Mouse (Mus musculus): ENCODE measurements around the gene Ipo4. TPM values are rescaled to one million over a fixed set of nuclear protein-coding genes. Genes with fewer than 3 reads are reported as not detected.

The Ipo4 gene
- polyA plus RNA-seq, 1 experiment from 2014 or later: 116 TPM

DNA sequence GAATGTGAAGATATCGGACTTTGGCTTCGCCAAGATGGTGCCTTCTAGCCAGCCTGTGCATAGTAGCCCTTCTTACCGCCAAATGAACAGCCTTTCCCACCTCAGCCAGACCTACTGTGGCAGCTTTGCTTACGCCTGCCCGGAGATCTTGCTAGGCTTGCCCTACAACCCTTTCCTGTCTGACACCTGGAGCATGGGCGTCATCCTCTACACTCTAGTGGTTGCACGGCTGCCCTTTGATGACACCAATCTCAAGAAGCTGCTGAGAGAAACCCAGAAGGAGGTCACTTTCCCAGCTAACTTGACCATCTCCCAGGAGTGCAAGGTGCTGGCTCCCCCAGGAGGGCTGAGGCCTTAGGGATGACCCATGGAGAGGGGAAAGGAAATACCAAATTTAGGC, 15.8 kb upstream of the Ipo4 start:
- ATAC-seq (replicated peaks): no peak; the same call in 1 of the 2 replicates
- 89% methylated on average over 7 of the region's 7 CpGs for WGBS
- no peak overlapping the region for H3K4me3 ChIP-seq
- H3K9me3 ChIP-seq: no peaks in the 10 kb centered on the region
- H3K9ac ChIP-seq: no peak overlapping the region
- H3K4me1 ChIP-seq: no peaks in the 10 kb centered on the region
- H3K4me2 ChIP-seq: no peak overlapping the region
- H3K27ac ChIP-seq: no peak overlapping the region
- no peaks in the 10 kb centered on the region for H3K27me3 ChIP-seq (replicated peaks)
- H3K36me3 ChIP-seq (replicated peaks): no peaks in the 10 kb centered on the region

DNA sequence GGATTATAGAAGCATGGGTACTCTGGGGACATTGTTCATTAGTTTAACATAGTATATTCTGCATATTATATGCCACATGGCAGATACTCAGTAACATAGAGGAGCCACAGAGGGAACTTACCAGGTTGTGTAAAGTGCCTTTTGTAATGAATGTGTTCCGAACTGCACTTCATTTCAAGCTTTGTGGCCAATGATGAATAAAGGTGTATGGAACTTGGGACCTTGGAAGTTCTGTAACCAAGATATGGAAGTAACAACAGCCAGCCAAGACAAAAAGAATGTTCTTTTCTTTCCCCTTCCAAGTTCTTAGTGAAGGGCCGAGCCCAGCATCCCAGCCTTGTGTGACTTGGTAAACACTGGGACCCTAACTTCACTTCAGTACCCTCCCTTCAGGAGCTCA, 14.1 kb upstream of the Ipo4 start, which contains the start of gene Tssk4:
Gene Tssk4, plus strand, starts transcription at position 301 of the 400 bp plus-strand sequence.
- Histone ChIP-seq H3K27ac (no peak within 1 kb of the TSS), H3K4me1 (peaks cover 7% of the 10 kb centered on the region; the same call in 1 of the 2 replicates), H3K9ac (no peak within 1 kb of the TSS), H3K4me2 (no peak within 1 kb of the TSS), H3K36me3 (replicated peaks) (no peaks in the 10 kb centered on the region), H3K4me3 (no peak within 1 kb of the TSS), H3K27me3 (replicated peaks) (no peaks in the 10 kb centered on the region), H3K9me3 (no peaks in the 10 kb centered on the region)
- ATAC-seq (replicated peaks): no peak
- 89% methylated on average over 2 of the region's 2 CpGs for WGBS

DNA sequence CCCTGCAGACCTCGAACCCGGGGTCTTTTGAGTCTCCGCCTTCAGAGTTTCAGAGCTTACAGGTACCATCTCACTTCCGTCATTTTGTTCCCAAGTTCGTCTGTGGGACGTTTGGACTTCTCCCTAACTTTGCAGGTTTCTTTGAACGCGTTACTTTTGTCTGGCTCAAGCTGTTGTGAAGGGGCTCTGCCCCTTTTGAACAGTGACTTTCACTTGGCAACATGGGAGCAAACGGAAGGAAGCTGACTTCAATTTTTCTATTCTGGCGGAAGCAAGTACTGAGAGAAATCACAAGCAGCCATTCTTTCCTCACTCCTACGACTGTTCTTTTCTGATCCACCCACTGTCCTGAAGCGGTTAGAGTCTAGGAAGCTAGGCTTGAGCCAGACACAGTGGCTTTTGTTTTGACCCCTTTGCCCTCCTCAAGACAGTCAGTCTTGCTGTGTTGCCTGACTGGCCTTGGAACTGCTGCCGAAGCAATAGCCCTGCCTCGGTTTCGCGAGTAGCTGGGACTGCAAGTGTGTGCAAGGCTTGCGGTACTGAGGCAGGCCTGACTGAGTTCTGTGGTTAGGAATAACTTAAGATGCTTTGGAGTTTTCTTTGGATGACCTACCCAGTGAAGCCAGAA, 8.6 kb upstream of the Ipo4 start:
- Histone ChIP-seq H3K9ac (peak overlapping the region; percentile 85; the same call in 1 of the 2 replicates), H3K4me1 (peaks cover 23% of the 10 kb centered on the region), H3K27me3 (replicated peaks) (no peaks in the 10 kb centered on the region), H3K9me3 (no peaks in the 10 kb centered on the region), H3K4me2 (peak overlapping the region; percentile 70), H3K36me3 (replicated peaks) (peaks cover 17% of the 10 kb centered on the region), H3K4me3 (peak overlapping the region; percentile 87), H3K27ac (no peak overlapping the region)
- no peak for ATAC-seq (replicated peaks)
- WGBS: 30% methylated on average over 17 of the region's 17 CpGs

DNA sequence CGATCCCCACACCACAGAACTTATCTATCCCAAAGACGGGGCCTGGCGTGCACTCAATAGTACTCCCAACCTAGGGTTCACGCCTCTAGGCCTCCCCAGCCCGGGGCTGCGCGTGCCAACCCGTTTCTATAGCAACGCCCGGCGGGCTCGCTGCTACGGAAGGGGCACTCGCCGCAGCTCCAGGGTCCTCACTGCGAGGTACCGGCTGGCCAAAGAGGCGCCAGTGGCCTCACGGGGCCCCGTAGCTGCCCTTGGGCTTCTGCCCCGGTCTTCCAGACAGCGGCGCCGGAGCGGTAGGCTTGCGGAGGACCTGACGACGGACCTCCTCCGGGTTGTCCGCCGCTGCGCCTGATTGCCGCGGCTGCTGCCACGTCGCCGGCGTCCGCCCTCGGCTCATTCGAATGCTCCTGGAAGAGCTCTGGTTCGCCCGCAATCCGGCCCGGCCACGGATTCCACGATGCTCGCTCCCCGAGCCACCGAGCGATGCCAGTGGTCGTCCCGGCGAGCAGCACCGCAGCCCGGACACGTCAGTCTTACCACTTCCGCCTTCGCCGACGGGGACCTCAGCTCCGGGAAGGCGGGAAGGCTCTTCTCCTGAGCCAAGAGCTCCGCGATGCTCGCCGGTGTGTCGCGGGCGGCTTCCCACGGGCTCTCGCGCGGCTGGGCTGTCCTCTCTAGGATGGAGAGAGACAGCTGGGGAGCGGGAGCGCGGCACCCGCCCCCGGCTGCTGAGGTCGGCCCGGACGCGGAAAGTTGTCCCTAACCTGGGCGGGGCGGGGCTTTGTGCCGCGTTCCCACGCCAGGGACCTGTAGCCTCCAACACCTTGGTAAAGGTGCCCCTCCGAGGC, 7.5 kb upstream of the Ipo4 start, which contains the start of gene Tm9sf1:
Gene Tm9sf1, minus strand, starts transcription at position 747 of the 848 bp plus-strand sequence.
- Histone ChIP-seq H3K4me3 (peak within 1 kb of the TSS; percentile 87), H3K27me3 (replicated peaks) (no peaks in the 10 kb centered on the region), H3K27ac (peak within 1 kb of the TSS; percentile 96), H3K4me1 (peaks cover 23% of the 10 kb centered on the region), H3K9me3 (no peaks in the 10 kb centered on the region), H3K36me3 (replicated peaks) (peaks cover 22% of the 10 kb centered on the region), H3K9ac (peak within 1 kb of the TSS; percentile 85), H3K4me2 (peak within 1 kb of the TSS; percentile 70)
- WGBS: under 1% methylated on average over 86 of the region's 89 CpGs
- peak; percentile 92 for ATAC-seq (replicated peaks)

DNA sequence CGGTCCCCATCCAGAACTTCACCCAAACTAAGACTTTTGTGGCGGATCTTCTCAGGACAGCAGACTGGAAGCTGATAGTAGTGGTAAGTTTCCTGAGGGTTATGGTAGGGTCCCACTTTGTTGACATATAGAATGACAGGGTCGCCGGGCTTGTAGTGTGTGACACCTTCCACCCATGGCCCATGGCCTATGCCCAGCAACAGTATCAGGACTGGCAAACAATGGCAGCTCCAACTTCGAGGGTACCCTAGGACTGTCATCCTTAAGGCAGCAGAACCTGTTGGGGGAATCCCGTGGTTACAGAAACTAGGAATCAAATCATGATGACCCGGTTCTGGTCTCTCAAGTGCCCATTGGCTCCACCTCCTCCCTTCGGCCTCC, 6.9 kb upstream of the Ipo4 start:
- H3K4me2 ChIP-seq: peak overlapping the region; percentile 70
- ATAC-seq (replicated peaks): peak; percentile 59
- H3K27me3 ChIP-seq (replicated peaks): no peaks in the 10 kb centered on the region
- peak overlapping the region; percentile 87 for H3K4me3 ChIP-seq
- H3K36me3 ChIP-seq (replicated peaks): peaks cover 27% of the 10 kb centered on the region
- H3K9me3 ChIP-seq: no peaks in the 10 kb centered on the region
- H3K27ac ChIP-seq: peak overlapping the region; percentile 96
- WGBS: 16% methylated on average over 8 of the region's 8 CpGs
- peaks cover 23% of the 10 kb centered on the region for H3K4me1 ChIP-seq
- peak overlapping the region; percentile 85 for H3K9ac ChIP-seq

DNA sequence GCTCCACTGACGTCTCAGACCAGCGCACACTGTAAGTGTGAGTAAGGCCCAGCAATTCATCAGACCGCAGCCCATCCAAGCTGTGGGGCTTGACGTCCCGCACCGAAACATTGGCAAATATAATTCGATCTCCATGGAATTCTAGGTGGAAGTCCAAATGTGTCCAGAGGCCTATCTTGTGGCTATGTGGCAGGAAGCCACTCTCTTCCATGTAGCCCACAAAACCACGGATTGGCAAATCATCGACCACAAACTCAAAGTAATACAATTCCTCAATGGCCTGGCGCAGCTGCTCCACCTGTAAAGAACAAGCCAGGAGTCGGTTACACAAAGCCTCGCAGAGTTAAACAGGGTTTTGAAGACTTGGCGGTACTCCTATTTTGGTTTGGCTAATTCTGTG, 5.5 kb upstream of the Ipo4 start:
- H3K27me3 ChIP-seq (replicated peaks): no peaks in the 10 kb centered on the region
- H3K36me3 ChIP-seq (replicated peaks): peaks cover 31% of the 10 kb centered on the region
- no peaks in the 10 kb centered on the region for H3K9me3 ChIP-seq
- no peak overlapping the region for H3K9ac ChIP-seq
- H3K27ac ChIP-seq: no peak overlapping the region
- H3K4me3 ChIP-seq: no peak overlapping the region
- no peak overlapping the region for H3K4me2 ChIP-seq
- H3K4me1 ChIP-seq: peaks cover 26% of the 10 kb centered on the region
- no peak for ATAC-seq (replicated peaks)
- 95% methylated on average over 13 of the region's 13 CpGs for WGBS

DNA sequence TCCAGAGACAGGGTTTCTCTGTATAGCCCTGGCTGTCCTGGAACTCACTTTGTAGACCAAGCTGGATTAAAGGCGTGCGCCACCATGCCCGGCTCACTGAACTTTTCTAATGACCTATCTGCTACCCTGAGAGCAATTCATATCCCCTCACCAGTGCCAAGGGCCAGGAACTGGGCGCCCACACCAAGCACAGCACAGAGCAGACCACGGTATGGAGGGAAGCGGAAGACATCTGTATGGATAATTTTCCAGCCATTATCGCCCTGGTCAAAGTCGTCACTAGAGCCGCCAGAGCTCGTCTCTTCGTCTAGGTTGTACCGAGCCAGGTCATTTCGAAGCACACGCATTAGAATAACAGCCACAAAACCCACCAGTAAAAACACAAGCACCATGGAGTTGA, 5.1 kb upstream of the Ipo4 start:
- H3K4me3 ChIP-seq: no peak overlapping the region
- ATAC-seq (replicated peaks): no peak
- H3K36me3 ChIP-seq (replicated peaks): peaks cover 31% of the 10 kb centered on the region
- no peak overlapping the region for H3K27ac ChIP-seq
- H3K27me3 ChIP-seq (replicated peaks): no peaks in the 10 kb centered on the region
- peaks cover 30% of the 10 kb centered on the region for H3K4me1 ChIP-seq
- no peak overlapping the region; the same call in 1 of the 2 replicates for H3K9ac ChIP-seq
- H3K9me3 ChIP-seq: no peaks in the 10 kb centered on the region
- WGBS: 96% methylated on average over 14 of the region's 14 CpGs
- H3K4me2 ChIP-seq: no peak overlapping the region

DNA sequence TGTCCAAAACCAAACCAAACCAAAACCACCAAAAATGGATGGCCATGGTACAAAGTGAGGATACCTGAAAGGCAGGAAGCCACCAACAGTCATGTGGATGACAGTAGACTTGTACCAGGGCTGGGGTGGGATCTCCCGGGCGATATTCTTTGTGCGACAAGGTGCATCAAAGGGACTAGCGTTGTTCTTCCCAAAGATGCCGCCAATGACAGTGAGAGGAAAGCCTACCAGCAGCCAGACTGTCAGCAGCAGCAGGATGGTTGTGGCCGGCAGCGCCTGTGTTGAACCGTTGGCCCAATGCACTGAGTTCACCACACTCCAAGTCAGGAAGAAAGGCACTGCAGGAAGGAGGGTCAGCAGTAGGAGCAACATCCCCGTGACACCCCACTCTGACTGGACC, 2.0 kb upstream of the Ipo4 start, which contains the start of gene Gm49378:
Gene Gm49378, minus strand, starts transcription at position 101 of the 400 bp plus-strand sequence.
- Histone ChIP-seq H3K27me3 (replicated peaks) (no peaks in the 10 kb centered on the region), H3K4me1 (peaks cover 27% of the 10 kb centered on the region), H3K9ac (no peak within 1 kb of the TSS), H3K4me3 (no peak within 1 kb of the TSS), H3K27ac (no peak within 1 kb of the TSS), H3K4me2 (no peak within 1 kb of the TSS), H3K9me3 (no peaks in the 10 kb centered on the region), H3K36me3 (replicated peaks) (peaks cover 40% of the 10 kb centered on the region)
- ATAC-seq (replicated peaks): no peak
- WGBS: 95% methylated on average over 9 of the region's 9 CpGs

DNA sequence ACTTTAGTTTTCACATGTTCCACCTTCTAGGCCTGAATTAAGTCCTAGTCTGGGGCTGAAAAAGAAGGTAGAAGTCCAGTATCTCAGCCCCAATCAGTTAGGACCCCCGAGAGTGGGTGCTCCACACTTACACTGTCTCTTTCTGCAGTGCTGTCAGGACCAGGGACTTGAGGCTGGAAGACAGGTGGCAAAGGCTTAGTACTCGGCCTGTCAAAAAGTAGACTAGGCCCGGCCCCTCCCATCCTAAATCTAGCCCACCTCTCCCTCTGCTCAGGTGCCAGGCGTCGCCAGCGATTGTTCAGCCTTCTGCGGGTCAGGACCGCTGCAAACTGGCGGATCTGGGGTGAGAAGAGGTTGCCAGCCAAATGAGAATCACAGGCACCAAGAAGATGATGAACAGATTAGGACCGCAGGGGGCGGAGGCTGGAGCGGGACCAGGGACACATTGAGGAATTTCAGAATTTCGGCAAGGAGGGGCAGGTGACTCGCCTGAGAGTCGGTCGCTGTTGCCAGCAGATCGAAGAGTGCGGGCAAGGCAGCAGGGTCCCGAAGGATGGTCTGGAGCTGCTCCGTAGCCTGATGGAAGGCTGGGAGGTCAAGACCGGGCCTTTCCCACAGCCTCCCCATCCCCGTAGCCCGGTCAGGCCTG, 759 bp downstream of the Ipo4 start:
- Histone ChIP-seq H3K9me3 (no peaks in the 10 kb centered on the region), H3K4me2 (peak overlapping the region; percentile 90), H3K9ac (peak overlapping the region; percentile 72), H3K36me3 (replicated peaks) (peaks cover 56% of the 10 kb centered on the region), H3K27me3 (replicated peaks) (no peaks in the 10 kb centered on the region), H3K27ac (peak overlapping the region; percentile 78), H3K4me3 (peak overlapping the region; percentile 66), H3K4me1 (peaks cover 20% of the 10 kb centered on the region)
- WGBS: 3% methylated on average over 23 of the region's 23 CpGs
- peak; percentile 79 for ATAC-seq (replicated peaks)

DNA sequence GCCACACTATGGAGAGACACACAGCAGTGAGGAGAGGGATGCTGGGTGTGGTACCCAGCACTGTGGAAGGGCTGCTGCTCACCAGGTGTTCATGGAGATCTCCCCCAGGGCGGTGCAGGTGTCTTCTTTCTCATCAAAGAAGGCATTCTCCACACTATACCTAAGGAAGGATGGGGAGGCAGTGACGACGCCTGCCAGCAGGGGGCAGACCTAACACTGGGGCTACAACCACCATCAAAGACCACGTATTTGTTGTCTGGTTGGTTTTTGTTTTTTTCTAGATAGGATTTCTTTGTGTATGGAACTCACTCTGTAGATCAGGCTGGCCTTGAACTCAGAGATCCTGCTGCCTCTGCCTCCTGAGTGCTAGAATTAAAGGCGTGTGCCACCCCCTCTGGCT, 6.4 kb downstream of the Ipo4 start:
- no peak for ATAC-seq (replicated peaks)
- H3K27me3 ChIP-seq (replicated peaks): no peaks in the 10 kb centered on the region
- H3K9ac ChIP-seq: no peak overlapping the region
- peaks cover 83% of the 10 kb centered on the region for H3K36me3 ChIP-seq (replicated peaks)
- H3K27ac ChIP-seq: no peak overlapping the region
- peaks cover 5% of the 10 kb centered on the region; the same call in 1 of the 2 replicates for H3K4me1 ChIP-seq
- WGBS: 62% methylated on average over 5 of the region's 5 CpGs
- no peak overlapping the region for H3K4me3 ChIP-seq
- H3K4me2 ChIP-seq: no peak overlapping the region
- H3K9me3 ChIP-seq: no peaks in the 10 kb centered on the region

DNA sequence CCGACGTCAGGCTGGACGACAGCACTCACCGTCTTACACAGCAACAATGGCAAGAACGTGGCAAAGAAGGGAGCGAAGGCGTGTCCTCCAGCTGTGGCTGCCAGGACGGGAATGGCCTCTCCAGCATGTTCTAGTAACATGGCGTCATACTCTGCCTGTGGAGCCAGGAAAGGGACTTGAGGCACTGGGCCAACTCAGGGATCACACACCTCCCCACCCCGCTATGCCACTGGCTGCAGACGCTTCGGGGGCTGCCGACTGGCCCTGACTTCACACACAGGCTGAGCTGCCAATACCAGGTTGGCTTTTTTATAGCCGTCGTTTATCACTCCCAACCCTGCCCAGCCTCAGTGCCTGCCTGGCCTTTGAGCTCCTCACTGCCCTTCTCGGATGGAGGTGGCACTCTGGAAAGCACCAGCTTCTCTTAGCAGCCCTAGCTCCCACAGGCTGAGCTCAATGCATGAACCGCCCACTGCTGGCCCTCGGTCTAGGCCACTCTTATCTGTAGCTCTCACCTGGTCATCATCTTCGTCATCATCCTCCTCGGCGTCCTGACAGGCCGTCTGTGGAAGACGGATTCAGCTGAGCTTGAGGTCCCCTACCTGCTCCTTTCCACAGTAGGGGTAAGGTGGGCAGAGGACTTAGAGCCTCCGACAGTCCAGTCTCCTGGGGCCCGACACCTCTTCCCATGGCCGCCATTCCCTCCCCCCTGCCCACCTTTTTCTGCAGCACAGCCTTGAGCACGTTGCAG, 7.5 kb downstream of the Ipo4 start:
- WGBS: 95% methylated on average over 27 of the region's 27 CpGs
- Histone ChIP-seq H3K27ac (no peak overlapping the region), H3K4me2 (no peak overlapping the region)

More for the DNA sequence above, 7.5 kb downstream of the Ipo4 start:
- no peaks in the 10 kb centered on the region for H3K9me3 ChIP-seq
- no peak overlapping the region for H3K4me3 ChIP-seq
- peaks cover 78% of the 10 kb centered on the region for H3K36me3 ChIP-seq (replicated peaks)
- no peak overlapping the region for H3K9ac ChIP-seq
- no peak for ATAC-seq (replicated peaks)
- H3K4me1 ChIP-seq: no peaks in the 10 kb centered on the region
- no peaks in the 10 kb centered on the region for H3K27me3 ChIP-seq (replicated peaks)
